Mouse (Mus musculus): ENCODE results near the gene Dnmbp. TPM values are rescaled to one million over a fixed set of nuclear protein-coding genes. Genes with fewer than 3 reads are reported as not detected.
A peak's percentile ranks its signal among the peaks of the same experiment; 100 is the strongest.

Dnmbp gene
- total and polyA plus RNA-seq, 3 experiments, result 5.4 to 9.4 TPM; not detected in 1

DNA sequence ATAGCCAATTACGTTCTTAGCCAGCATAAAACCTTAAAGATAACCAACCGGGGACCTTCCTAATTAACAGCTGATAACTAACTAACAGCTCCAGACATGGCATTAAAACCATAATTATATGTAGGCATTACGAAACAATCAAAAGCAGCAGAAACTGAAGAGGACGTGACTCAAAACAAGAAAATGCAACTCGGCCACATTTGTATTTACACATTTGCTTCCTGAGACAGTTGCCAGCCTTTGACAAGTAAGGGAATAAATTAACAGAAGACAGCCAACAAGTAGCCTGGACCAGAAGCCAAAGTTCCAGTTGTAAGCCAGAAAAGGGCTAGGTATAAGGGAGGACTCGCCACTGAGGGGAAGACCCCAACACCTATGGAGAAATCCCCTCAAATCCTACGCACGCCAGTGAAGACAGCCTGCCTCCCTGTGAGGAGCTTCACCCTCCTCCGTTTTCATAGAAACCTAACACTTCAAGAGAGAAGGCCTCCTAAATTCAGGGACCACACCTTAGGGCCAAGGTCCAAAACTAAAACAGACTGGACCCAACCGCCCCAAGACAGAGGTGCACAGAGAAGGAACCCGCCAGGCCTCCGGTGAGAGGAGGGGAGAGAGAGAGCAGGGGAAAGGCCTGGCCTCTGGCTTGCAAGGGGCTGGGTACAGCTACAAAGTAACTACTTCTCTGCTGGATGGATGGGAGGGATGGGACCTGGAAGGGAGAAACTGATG lies 53.5 kb downstream of the Dnmbp start:
- no peak overlapping the region for H3K27ac ChIP-seq (ENCODE audit: control insufficient read depth, low read depth, low read length)
- no peaks in the 10 kb centered on the region for H3K27me3 ChIP-seq (ENCODE audit: control insufficient read depth in 1 of 2, insufficient read depth in 2 of 2, low read length in 2 of 2)
- no peak overlapping the region for H3K9ac ChIP-seq (ENCODE audit: control insufficient read depth, low read depth, low read length, poor library complexity, severe bottlenecking)
- no peaks in the 10 kb centered on the region for H3K36me3 ChIP-seq (ENCODE audit: control insufficient read depth in 1 of 2, insufficient read depth in 2 of 2, low read length in 2 of 2)
- DNase-seq (ENCODE audit: low read depth, low spot score), result no peak
- H3K9me3 ChIP-seq (replicated peaks; ENCODE audit: insufficient read depth, low read length), result no peaks in the 10 kb centered on the region
- H3K4me1 ChIP-seq (ENCODE audit: control insufficient read depth in 1 of 2, insufficient read depth in 2 of 2, low read length in 2 of 2), result no peaks in the 10 kb centered on the region; a peak in 1 of 4 replicates
- H3K79me2 ChIP-seq (ENCODE audit: control insufficient read depth, insufficient read depth, low read length, poor library complexity), result no peaks in the 10 kb centered on the region
- no peak overlapping the region for H3K4me3 ChIP-seq (ENCODE audit: control insufficient read depth in 1 of 2, insufficient read depth in 1 of 2, low read depth in 2 of 2, low read length in 2 of 2)
- TF ChIP-seq POLR2AphosphoS2 (IDR thresholded peaks at IDR 0.05; ENCODE audit: low read length) (no peak), POLR2AphosphoS5 (IDR thresholded peaks at IDR 0.05; ENCODE audit: borderline replicate concordance, low read depth, low read length) (no peak), ZC3H11A (IDR thresholded peaks at IDR 0.05; ENCODE audit: low read depth, low read length) (no peak)

- Histone ChIP-seq H3K4me1 (ENCODE audit: control insufficient read depth in 1 of 2, insufficient read depth in 2 of 2, low read length in 2 of 2) (no peaks in the 10 kb centered on the region; a peak in 1 of 4 replicates), H3K79me2 (ENCODE audit: control insufficient read depth, insufficient read depth, low read length, poor library complexity) (no peaks in the 10 kb centered on the region), H3K4me3 (ENCODE audit: control insufficient read depth in 1 of 2, insufficient read depth in 1 of 2, low read depth in 2 of 2, low read length in 2 of 2) (no peak overlapping the region), H3K36me3 (ENCODE audit: control insufficient read depth in 1 of 2, insufficient read depth in 2 of 2, low read length in 2 of 2) (no peaks in the 10 kb centered on the region), H3K27me3 (ENCODE audit: control insufficient read depth in 1 of 2, insufficient read depth in 2 of 2, low read length in 2 of 2) (no peaks in the 10 kb centered on the region), H3K9me3 (replicated peaks; ENCODE audit: insufficient read depth, low read length) (no peaks in the 10 kb centered on the region), H3K27ac (ENCODE audit: control insufficient read depth, low read depth, low read length) (no peak overlapping the region), H3K9ac (ENCODE audit: control insufficient read depth, low read depth, low read length, poor library complexity, severe bottlenecking) (no peak overlapping the region)
- TF ChIP-seq RCOR1 (IDR thresholded peaks at IDR 0.05; ENCODE audit: low read depth, low read length) (no peak), USF1 (IDR thresholded peaks at IDR 0.05; ENCODE audit: low read depth, low read length) (peak; percentile 34; the same call in 1 of the 2 replicates), BHLHE40 (IDR thresholded peaks at IDR 0.05; ENCODE audit: borderline replicate concordance, low read depth, low read length) (peak; percentile 70)
- DNase-seq (ENCODE audit: low read depth, low spot score), result peak; percentile 39
Observed at GRCm38 (mm10) chr19:43884668-43885498, 55.1 kb downstream of the Dnmbp start.

DNA sequence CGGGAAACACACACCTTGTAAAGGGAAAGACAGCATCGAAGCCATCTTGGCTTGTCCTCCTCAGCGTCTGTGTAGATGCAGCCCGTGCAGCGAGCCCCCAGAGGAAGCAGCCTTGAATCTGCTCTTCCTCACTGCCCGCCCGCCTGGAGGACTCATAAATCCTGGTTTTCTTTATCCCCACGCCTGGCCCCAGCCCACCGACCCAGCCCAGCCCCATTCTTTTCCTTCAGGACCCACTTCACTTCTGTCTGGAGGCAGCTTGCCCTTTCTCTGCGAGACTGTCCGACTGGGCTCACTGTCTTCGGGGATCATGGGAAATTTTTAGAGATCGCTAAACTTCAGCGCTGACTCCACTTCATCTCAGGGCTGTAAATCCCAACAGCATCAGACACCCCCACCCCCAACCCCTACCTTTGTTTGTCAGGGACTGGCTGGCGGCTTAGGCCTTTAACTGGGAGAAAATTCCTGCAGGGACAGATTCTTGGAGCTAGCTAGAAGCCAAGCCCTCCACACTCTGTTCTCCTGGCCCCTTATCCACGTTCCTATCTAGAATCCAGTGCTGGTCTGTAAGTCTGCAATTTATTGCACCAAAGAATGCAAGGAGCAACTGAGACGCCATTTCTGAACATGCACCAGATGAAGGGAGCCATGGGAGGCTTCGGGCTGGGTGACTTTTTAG lies 57.0 kb downstream of the Dnmbp start:
- no peak overlapping the region for H3K9ac ChIP-seq (ENCODE audit: control insufficient read depth, low read depth, low read length, poor library complexity, severe bottlenecking)
- no peak for DNase-seq (ENCODE audit: low read depth, low spot score)
- H3K27me3 ChIP-seq (ENCODE audit: control insufficient read depth in 1 of 2, insufficient read depth in 2 of 2, low read length in 2 of 2), result no peaks in the 10 kb centered on the region
- no peak overlapping the region for H3K27ac ChIP-seq (ENCODE audit: control insufficient read depth, low read depth, low read length)
- no peaks in the 10 kb centered on the region for H3K9me3 ChIP-seq (replicated peaks; ENCODE audit: insufficient read depth, low read length)
- H3K4me1 ChIP-seq (ENCODE audit: control insufficient read depth in 1 of 2, insufficient read depth in 2 of 2, low read length in 2 of 2), result no peaks in the 10 kb centered on the region; a peak in 1 of 4 replicates
- no peaks in the 10 kb centered on the region for H3K36me3 ChIP-seq (ENCODE audit: control insufficient read depth in 1 of 2, insufficient read depth in 2 of 2, low read length in 2 of 2)
- no peak overlapping the region for H3K4me3 ChIP-seq (ENCODE audit: control insufficient read depth in 1 of 2, insufficient read depth in 1 of 2, low read depth in 2 of 2, low read length in 2 of 2)
- H3K79me2 ChIP-seq (ENCODE audit: control insufficient read depth, insufficient read depth, low read length, poor library complexity), result no peaks in the 10 kb centered on the region
- TF ChIP-seq USF2 (IDR thresholded peaks at IDR 0.05; ENCODE audit: borderline replicate concordance in 1 of 2, insufficient read depth in 1 of 2, low read depth in 1 of 2, low read length in 2 of 2) (no peak), ZKSCAN1 (IDR thresholded peaks at IDR 0.05; ENCODE audit: low read depth, low read length) (no peak)

Measured in MEL (cell line).